Mouse (Mus musculus): ENCODE measurements around the gene Gm7138.
"Not testable (repeated sequence)": the region's sequence is repeated elsewhere in the genome, so short reads cannot be mapped to it uniquely, and the experiment has no call there.

Gene Gm7138

GRCm38 (mm10) chr10:77750686-77751085 lies 26.1 kb downstream of the Gm7138 start:
- in situ Hi-C loops (cut with MboI; ENCODE audit: low sequenced_read_pairs), result not testable (repeated sequence)

DNA sequence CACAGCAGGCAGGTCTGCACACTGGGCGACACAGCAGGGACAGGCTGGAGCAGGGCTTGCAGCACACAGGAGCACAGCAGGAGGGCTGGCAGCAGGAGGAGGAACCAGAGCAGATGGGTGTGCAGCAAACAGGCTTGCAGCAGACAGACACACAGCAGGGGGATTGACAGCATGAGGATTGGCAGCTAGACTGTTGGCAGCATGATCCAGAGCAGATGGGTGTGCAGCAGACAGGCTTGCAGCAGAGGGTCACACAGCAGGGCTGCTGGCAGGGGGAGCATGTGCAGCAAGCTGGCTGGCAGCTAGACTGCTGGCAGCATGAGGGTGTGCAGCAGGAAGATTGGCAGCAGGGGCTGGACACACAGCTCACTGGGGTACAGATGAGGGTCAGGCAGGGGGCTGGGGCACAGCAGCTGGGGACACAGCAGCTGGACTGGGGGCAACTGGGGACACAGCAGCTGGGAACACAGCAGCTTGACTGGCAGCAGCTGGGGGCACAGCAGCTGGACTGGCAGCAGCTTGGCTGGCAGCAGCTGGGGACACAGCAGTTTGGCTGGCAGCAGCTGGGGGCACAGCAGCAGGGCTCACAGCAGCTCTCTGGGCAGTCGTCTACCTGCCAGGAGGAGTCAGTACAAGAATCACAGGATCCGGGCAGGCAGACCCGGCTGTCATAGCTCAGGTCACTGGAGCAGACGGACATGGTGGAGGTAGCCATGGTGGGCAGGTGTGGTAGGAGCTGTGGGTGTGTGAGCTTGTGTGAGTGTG lies 34.6 kb downstream of the Gm7138 start, which contains the start of gene Gm18596:
Gene Gm18596, minus strand, starts transcription at position 715 of the 765 bp plus-strand sequence.
- in situ Hi-C loops (cut with MboI; ENCODE audit: low sequenced_read_pairs), result not testable (repeated sequence)

- in situ Hi-C loops (cut with MboI; ENCODE audit: low sequenced_read_pairs), result no loop called here
Measured at GRCm38 (mm10) chr10:77738929-77739328, 37.8 kb downstream of the Gm7138 start.

DNA sequence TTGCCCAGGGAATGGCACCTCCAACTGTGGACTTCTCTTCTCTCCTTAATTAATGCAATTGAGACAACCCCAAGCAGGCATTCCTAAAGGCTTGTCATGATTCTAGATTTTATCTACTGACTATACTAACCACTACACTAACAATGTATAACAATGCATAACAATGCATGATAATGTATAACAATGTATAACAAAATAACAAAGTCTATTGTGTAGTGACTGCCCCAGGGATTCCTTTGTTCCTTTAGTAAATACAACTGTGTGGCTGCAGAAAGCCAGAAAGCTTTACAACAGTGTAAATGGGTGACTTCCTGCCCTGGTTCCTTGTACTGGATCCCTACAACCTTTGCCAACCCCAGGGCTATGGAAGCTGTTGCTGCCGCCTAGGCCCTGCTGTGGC lies 40.8 kb downstream of the Gm7138 start:
- in situ Hi-C loops (cut with MboI; ENCODE audit: low sequenced_read_pairs), result no loop called here

DNA sequence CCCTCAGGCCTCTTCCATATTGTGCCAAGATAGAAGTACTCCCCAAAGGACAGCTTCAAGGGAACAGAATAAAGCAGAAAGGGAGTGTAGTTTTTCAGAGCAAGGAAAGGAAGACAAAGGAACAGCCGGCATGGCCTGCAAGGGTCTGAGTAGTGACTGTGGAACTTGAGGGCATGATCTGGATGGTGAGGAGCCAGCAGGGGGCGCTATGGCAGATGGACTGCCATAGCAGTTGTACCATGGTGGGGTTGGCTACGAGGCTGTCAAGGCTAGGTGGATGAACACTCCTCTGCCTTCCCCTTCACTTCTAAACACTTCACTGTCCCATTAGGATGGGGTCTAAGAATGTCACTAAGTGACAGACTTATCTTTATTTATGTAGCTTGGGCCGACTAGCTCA lies 47.5 kb downstream of the Gm7138 start:
- in situ Hi-C loops (cut with MboI; ENCODE audit: low sequenced_read_pairs), result no loop called here

DNA sequence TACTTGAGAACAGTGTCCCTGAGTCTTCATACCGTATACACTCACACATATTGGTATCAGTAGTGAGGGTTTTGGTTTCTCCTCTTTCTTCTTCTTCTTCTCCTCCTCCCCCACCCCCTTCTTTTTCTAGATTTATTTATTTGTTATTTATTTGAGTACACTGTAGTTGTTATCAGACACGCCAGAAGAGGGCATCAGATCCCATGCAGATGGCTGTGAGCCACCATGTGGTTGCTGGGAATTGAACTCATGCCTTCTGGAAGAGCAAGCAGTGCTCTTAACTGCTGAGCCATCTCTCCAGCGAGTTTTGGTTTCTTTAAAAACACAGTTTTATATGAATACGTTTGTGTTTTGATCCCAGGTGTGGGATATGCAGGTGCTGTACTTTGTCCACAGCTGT lies 48.5 kb downstream of the Gm7138 start:
- in situ Hi-C loops (cut with MboI; ENCODE audit: low sequenced_read_pairs), result no loop called here

Data from CH12F3 (cell line).